Mouse (Mus musculus) cerebellum, adult (tissue): ENCODE data around the gene Stambpl1.
A peak's percentile ranks its signal among the peaks of the same experiment; 100 is the strongest.
"Not testable (repeated sequence)": the region's sequence is repeated elsewhere in the genome, so short reads cannot be mapped to it uniquely, and the experiment has no call there.

Experiments
- ATAC-seq: cut with Nextera tagmentation; 2 replicates; pipeline ENCODE4 v1.9.2; 2017; ENCODE audit warnings: mild to moderate bottlenecking, moderate library complexity, mixed read lengths; ENCODE audit not compliant: insufficient number of reproducible peaks, low FRiP score, low TSS enrichment

Gene Stambpl1

DNA sequence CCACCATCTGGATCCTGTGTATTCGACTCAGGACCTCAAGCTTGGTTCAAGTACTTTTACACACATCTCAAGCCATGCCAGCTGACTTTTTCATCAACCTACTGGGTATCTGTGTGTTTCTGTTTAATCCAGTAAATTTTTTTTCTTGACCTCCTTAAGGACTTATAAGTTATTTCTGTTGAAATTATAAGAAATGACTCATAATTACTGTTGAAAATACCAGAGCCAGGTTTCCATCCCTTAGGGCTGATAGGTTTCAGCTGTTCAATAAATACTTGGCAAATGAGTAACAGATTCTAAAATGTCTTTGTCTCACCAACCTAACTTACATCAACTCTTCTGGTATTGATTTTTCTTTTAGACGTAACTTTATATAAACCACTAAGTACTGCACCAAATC lies 3.0 kb downstream of the Stambpl1 start:
- no peak for ATAC-seq

DNA sequence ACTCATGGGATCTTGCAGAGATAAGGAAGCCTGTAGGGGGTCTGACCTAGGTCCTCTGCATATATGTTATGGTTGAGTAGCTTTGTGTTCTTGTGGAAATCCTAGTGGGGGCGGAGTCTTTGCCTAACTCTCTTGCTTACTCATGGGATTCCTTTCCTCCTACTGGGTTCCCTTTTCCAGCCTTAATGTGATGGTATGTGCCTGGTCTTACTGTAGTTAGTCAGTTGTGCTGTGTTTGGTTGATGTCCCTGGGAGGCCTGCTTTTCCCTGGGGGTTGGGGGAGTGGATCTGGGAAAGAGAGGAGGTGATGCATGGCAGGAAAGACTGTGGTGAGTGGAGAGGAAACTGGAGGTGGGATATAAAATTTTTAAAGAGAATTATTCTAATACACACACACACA lies 6.0 kb downstream of the Stambpl1 start:
- no peak for ATAC-seq

DNA sequence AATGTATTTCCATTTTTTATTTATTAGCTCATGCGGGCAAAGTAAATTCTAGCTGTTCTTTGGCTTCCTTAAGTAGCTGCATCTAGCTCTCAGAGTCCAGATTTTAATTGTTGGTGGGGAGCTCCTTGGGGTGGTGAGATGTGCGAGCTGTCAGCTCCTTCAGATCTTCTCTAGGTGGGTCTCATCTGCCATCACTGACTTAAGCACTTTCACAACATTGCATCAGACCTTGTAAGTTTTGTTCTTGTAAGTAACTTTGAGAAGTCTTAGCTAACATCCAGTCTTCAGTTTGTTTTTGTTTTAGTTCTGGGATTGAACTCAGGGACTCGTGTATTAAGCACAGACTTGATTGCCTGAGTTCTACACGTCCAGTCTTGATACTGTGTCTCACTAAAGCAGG lies 6.9 kb downstream of the Stambpl1 start:
- no peak for ATAC-seq

DNA sequence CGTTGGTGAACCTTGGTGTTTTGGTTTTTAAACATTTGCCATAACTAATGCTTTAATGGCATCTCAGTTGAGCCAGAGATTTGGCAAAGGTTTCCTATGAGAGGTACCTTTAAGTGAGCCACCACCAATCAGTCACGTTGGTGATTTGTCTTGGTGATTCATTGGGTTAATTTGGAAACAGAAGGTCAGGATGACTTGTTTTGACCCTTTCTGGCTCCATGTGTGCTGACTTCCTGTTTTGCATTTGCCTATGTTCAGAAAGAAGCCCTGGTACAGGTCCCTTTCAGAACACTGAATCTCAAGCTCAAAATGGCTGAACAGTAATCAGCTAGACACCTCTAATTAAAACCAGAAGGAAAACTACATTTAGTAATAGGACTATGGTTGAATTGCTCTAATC lies 7.5 kb downstream of the Stambpl1 start:
- ATAC-seq: no peak

DNA sequence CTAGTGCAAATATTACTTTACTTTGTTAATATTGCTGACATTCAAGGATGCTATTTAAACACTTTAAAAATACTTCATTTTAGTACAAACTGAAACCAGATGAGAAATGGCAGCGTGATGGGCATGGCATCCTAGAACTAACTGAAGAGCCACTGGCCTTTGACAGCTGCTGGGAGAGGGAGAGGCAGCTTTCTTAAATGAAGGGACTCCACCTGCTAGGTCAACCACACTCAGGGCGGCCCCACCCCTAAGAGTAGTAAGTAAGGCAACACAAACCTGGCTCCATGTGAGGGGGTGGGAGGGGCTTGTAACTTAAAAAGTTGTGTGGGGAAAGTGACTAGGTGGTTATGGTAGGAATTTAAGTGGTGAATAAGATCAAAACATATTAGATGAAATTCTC lies 10.6 kb downstream of the Stambpl1 start:
- ATAC-seq: no peak

DNA sequence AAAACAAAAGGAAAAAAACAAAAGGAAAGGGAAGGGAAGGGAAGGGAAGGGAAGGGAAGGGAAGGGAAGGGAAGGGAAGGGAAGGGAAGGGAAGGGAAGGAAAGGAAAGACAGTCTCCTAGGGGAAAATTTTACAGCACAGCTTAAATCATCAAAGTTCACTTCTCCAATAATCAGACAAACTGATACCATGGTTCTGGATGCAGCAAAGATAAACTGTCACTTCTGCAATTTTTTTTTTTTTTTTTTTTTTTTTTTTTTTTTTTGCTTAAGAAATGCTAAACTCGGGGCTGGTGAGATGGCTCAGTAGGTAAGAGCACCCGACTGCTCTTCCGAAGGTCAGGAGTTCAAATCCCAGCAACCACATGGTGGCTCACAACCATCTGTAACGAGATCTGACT lies 14.1 kb downstream of the Stambpl1 start:
- ATAC-seq: not testable (repeated sequence)

DNA sequence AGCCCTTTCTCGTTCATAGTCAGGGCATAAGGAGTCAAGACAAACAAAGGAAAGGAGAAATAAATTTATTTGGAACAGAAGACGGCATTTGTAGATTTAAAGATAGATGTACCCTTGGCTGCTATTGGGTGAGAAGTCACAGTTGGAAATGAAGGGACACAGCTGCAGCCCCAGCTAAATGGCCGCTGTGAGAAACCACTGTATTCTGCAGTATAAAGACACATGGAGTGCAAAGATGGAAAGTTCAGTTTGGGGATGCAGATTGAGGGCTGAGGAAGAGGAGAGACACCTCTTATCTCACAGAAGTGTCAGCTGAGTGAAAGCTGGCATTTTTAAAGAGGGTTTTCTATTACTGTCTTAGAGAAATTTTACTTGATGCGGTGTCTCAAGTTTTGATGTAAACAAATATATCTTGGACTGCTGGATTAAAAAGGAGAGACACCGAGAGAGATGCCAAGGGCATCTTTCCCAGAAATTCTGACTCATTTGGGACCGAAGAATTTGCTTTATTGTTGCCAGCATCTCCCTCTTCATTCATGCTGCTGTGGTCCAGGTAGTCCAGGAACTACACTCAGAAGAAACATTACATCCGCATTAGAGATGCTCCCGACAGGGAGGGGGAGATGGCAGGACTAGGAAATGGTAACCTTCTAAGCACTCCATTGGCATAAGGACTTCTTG lies 14.9 kb downstream of the Stambpl1 start:
- ATAC-seq: no peak

DNA sequence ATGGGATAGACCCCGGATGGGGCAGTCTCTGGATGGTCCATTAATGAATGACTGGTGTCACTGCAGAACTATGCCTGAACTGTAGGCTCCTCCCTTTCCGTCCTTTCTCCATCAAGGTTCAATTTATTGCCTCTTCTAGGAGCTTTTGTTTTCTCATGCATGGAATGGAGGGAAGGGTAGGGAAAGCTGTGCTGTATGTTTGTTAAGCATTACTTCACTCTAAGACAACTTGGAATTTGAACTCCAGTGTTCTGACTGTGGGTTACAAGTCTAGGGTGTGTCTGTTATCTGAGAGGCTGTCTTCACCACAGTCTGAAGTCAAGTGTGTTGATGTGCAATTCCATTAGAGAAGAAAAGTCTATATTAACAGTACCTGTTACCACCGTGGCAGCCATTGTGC lies 17.0 kb downstream of the Stambpl1 start:
- no peak for ATAC-seq

DNA sequence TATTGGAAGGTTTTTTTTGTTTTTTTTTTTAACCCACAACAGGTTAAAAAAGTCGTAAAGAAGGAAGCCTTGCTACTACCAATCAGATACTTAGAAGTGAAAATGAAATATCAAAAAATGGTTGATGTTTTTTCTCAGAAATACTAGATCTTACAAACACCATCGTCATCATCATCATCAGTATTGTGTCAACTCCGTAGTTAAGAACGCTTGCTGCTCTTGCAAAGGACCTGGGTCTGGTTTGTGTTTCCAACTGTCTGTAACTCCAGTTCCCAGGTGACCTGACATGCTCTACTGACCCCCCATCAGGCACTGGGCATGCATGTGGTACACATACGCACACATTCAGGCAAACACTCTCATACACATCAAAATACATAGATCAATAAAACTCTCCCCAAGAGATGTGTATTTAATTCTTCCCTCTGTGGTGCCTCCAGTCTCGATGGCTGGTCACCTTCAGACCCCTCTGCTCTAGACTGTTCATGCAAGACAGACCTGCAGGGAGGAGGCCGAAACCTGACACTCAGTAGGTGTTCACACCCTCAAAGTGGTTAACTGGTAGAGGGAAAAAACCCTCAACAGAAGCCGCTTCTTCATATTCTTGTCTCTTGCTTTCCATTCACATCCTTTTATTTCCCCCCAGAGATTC lies 18.0 kb downstream of the Stambpl1 start:
- no peak for ATAC-seq

DNA sequence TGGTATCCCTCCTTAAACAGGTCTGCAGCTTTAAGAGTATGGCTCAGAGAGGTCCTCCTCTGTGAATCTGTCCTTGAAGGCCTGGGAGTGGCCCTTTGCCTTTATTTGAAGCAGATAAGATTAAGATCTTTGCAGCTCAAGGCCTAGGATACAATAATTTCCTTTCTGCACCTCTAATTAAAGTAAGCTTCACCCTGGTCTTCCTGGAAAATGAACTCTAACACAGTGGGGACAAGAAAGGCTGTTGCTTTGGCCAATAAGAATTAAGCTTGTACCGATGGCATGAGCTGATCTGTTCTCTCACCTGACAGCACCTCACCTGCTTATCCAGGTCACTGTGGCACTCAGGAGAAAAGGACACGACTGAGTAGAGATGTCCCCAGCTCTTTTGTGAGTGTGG lies 18.8 kb downstream of the Stambpl1 start:
- no peak for ATAC-seq

DNA sequence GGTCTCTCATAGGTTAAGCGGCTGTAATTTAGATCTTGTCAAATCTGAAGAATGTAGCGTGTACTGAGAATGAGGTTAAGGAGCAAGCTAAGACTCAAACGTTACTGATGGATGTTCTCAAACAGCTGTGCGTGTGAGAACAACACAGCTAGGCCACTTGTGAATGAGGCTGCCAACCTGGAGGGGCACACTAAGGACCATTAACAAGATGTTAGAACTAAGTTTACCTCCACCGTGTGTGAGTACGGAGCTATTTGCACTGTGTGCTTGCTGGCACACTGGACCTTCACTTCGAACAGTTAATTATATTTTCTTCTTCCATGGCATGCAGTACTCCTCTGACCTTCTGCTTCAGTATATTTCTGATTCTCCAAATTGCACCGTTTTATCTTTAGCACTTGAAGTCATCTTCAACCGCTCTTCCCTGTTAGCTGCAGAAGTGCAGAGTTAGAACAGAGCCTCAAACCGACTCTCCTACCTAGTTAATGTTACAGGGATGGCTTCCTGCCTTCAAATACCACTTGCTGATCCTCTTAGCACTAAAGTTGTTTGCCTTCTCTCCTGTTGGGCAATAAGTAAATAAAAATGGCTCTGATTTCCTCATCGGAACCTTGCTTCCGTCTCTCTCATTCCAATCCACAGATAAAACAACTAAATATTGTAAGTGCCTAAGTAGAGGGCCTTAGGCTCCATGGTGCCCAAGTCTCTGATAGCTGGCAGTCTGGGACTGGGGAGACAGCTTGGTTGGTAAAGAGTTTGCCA lies 20.6 kb downstream of the Stambpl1 start:
- ATAC-seq: no peak

DNA sequence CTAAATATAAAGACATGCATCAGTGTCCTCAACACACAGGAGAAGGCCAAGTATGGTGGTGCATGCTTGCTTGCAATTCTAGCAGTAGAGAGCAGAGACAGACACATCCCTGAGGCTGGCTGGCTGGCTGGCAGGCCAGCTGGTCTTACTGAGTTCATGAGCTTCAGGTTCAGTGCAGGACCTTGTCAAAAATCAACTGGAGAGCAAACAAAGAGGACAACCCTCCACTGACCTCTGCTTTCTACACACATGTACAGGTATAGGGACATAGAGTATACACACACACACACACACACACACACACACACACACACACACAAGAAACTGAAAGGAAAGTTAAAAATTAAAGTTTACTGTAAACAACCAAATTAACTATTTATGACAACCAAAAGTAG lies 21.2 kb downstream of the Stambpl1 start:
- ATAC-seq: no peak

DNA sequence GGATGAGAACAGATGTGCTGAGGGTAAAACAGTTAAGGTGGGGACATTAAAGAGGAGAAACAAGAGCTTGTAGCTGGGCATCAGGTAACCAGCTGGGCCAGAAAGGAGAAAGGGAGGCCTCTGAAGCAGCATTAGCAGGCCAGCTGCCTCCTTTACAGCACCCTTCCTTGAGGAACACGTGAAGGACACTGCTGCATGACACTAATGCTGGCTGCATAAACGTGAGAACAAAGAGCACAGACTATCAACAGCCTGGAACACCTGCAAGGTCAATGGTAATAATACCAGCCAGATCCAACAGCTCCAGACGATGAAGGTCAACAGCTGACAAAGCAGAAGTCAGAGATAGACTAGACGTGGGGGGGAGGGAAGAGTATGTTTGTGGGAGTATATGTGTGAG lies 22.1 kb downstream of the Stambpl1 start:
- ATAC-seq: no peak

DNA sequence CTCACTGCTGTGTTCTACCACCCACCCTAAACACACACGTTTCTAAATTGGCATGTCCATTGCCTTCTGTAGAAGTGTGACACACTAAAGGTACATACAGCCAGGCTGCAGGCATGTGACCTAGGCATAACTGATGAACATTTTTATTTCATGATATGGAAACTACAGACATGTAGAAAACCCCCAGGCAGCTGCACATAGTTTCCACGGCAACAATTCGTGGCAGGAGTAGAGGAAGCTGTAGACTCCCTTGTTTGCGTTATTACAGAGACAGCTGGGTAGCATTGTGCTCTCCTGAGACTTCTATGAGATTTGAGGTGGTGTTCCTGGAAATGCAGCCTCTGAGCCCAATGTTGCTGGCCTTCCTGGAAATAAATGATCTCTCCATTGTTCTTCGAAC lies 24.9 kb downstream of the Stambpl1 start:
- no peak for ATAC-seq

DNA sequence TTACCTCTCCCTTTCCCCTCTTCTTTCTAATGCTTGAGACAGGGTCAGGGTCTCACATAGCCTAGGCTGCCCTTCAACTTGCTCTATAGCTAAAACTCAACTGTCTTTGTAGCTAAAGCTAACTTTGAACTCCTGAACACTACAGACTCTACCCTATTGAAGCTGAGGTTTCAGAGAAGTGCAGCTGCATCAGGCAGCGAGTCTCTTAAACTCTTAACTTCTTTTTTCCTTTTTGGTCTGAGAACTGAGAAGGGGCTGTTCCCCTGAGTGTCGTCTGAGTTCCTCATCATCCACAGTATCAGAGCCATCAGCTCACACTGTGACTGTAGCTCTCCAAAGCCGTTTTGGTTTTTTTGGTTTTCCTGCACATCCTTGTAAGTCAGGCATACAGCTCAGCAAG lies 25.7 kb downstream of the Stambpl1 start:
- no peak for ATAC-seq

DNA sequence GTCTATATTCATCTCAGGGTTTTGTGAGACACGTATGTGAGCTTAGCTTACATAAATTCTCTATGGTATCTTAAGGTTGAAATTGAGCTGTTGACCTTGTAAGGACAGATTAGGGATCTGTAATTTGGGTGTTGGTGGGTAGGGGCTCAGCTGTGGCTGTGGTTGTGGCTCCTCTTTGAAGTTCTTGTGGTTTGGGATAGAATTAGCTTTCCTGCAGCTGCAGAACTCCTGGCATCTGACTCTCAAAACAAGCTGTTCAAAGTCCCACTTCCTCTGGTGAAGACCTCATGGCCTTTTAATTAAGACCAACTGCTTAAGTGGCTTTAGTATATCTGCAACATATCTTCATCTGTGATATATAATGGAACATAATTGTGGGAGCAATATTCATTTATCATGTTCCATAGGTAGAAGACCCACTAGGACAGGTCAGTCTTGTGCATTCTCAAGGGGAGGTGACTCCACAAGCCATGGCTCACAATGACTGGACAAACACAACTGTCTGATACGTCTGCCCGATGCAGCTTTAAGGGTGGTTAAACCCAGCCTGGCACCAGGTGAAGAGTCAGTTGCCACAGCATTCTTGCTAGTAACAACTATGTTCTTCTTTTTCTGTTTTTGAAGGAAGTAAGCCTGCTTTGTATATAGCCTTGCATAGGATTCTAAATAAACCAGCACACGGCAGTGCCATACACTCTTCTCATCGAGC lies 27.4 kb downstream of the Stambpl1 start:
- ATAC-seq: no peak

DNA sequence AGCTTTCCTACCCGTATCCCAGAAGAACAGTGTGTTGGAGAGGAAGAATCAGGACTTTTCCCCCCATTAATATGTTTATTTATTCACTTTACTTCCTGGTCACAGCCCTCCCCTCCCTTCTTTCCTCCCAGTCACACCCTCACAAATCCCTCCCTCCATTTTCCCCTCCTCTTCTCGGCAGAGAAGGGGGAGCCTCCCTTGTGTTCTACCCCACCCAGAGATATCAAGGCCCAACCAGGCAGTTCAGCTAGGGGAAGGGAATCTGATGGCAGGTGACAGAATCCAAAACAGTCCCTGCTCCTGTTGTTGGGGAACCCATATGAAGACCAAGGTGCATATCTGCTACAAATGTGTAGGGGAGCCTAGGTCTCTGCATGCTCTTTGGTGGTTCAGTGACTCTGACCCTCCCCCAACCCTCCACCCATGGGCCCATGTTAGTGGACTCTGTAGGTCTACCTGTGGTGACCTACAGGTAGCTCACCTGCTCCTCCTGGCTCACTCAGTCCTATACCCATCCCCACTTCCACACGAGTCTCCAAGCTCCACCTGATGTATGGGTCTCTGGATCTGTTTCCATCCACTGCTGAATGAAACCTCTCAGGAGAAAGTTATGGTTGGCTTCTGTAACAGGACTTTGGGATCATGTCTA lies 28.8 kb downstream of the Stambpl1 start:
- 0 out of 2 replicates have a peak, but pooled peaks have one; percentile 10 for ATAC-seq

DNA sequence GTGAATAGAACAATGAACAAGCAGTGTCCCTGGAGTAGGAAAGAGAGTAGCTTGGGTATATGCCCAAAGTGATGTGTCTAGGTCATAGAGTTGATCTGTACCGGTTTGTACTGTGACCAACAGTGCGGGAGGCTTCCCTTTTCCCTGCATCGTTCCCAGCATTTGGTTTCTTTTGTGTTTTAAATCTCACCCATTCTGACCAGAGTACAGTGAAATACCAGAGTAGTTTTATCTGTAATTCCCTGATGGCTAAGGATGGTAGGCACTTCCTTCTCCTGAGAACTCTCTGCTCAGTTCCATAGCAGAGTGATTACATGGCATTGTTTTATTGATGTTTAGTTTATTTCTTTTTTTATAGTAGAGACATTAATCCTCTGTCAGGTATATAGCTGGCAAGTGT lies 30.8 kb downstream of the Stambpl1 start:
- ATAC-seq: no peak

DNA sequence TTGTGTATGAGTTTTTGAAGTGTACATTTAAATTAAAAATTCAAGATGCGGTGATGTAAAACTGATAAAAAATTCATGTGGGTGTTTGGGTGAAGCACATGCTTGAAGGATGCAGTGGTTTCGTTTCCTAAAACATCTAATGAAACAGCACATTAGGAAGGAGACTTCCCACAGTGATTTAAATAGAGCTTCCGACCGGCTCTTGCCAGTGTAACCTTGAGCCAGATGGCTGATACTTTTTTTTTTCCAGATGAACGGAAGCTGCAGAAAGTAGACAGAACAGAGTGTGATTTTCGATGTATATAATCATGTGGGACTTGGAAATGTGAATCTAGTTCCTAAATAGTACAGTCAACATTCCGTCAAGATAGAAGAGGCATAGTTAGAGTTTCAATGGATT lies 39.6 kb downstream of the Stambpl1 start:
- no peak for ATAC-seq

DNA sequence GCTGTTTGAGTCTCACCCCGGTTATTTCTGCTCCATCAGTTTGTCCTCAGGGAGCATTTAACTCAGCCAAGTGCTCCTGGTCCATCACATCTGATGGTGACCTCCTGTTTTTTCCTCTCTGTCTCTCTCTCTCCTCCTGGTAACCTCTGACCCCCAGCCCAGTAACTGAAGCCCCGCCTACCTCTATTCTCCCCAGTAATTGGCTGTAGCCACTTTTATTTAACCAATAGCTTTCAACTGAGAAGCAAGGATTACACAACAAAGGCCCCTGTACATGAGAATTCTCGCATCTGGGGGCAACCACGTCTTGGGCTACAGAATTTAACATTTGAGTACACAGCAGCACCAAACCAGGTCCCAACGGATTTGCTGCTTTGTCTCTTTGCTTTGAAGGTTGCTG lies 40.3 kb downstream of the Stambpl1 start:
- no peak for ATAC-seq

DNA sequence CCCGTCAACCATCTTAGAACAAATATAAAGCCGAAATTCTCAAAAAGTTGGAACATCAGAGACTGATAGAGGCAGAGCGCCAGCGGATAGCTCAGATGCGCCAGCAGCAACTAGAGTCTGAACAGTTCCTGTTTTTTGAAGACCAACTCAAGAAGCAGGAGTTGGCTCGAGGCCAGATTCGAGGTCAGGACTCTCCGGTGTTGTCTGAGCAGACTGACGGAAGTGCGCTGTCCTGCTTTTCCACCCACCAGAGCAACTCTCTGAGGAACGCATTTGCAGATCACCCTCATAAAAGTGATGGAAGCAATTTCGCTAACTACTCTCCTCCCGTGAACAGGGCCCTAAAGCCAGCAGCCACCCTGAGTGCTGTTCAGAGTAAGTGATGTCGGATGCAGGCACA lies 41.9 kb downstream of the Stambpl1 start:
- no peak for ATAC-seq
